Mouse (Mus musculus): ENCODE measurements around the gene Gpr26.

- no peak for TF ChIP-seq CTCF (IDR thresholded peaks at IDR 0.05; ENCODE audit: borderline replicate concordance, extremely low read depth, insufficient read depth, insufficient read length)
- TF ChIP-seq POLR2A (IDR thresholded peaks at IDR 0.05; ENCODE audit: borderline replicate concordance, extremely low read depth, insufficient read depth, insufficient read length, poor library complexity, severe bottlenecking): no peak
These were observed 12.3 kb downstream of the Gpr26 start for GRCm38 (mm10) chr7:131978609-131979008.

Measured in brain, embryonic 14.5 days (tissue).